Mouse (Mus musculus) c-Kit-negative CD71-positive TER-119-positive erythroid progenitor cells, embryonic 14.5 days (primary cell): ENCODE data around the gene Ubash3a.

Experiments
- DNase-seq: peaks from one replicate; pipeline ENCODE4 v3.0.0-alpha.2; 2013; ENCODE audit warnings: low read depth, low spot score

Gene Ubash3a

DNA sequence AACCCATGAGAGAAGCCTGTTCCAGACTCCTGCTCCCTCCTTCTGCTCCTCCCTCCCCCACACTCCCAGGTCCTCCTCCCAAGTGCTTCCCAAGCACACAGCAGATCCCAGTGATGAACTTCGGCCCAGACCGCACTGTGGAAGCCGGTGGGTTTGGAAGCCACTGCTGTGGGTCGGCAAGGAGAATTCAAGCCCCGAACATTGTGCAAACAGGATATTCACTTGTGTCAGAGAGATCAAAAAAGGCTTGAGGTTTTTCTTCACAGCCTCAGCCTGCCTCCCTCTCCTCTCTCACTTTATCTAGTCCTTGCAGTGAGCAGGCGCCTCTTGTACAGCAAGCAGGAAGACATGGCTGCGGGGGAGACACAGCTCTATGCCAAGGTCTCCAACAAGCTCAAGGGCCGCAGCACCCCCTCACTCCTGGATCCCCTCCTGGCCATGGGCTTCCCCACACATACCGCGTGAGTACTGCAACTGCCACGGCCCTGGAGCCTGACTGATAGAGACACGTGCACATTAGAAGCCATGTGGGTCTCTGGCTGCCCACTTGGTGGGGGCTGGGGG, at the start of gene Ubash3a:
TSS of gene Ubash3a (plus strand) at position 103 of the 564 bp plus-strand sequence.
- DNase-seq, result no peak

DNA sequence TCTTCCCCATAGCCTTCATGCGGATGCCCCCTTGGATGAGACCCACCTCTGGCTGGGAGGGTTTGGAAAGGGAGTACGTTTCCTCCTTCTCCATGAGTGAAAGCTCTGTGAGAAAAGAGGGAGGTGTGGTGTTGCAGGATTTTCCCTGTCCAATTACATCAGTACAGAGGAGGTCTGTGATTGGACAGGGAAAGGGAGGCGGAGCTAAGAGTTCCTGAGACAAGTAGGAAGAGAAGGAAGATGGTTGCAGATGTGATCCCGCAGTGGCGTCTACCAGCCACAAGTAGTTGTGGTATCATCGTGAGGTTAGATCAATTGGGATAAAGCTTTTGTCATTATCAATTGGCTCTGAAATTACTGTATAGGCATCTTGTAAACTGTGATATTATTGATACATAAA, 49.8 kb upstream of the Ubash3a start:
- no peak for DNase-seq

- no peak for DNase-seq
These were observed 47.4 kb upstream of the Ubash3a start for GRCm38 (mm10) chr17:31160291-31160690.

DNA sequence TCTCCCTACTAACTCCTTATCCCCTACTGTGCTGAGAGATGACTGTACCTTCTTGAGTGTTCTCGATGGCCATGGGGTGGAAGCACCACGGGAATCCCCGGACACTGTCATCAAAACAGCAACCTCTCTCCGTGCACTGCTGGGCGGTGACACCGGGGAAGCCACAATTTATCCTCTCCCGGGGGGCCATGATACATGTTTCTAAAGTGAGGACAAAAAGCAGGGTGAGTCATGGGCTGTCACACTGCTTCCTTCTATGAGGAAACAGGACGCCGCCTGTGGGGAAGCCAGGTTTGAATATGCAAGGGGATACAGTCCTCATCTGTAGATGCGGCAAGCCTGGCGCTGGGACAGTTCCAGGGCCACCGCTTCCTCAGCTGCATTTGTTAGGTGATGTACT, 45.1 kb upstream of the Ubash3a start:
- DNase-seq, result no peak

DNA sequence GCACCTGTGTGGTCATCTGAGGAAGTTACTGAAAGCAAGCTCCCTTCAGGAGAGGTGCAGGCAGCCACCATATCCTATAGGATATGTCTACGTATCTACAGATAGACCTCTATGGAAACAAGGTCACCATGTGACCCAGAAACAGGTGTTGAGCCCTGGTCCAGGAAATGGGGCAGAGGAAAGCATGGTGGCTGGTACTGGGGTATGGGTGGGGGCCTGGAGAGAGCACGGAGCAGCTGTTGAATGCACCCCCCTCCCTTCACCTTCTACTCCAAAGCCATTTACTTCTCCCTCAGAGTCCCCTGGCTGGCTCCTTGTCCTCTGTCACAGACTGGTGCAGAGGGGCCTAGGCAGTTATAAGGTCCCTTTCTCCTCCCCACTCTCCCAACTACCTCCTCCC, 43.9 kb upstream of the Ubash3a start:
- DNase-seq, result no peak

GRCm38 (mm10) chr17:31165127-31165526, 42.5 kb upstream of the Ubash3a start, which contains the start of gene Tff1:
TSS of gene Tff1 (minus strand) at chr17:31165277.
- no peak for DNase-seq

DNA sequence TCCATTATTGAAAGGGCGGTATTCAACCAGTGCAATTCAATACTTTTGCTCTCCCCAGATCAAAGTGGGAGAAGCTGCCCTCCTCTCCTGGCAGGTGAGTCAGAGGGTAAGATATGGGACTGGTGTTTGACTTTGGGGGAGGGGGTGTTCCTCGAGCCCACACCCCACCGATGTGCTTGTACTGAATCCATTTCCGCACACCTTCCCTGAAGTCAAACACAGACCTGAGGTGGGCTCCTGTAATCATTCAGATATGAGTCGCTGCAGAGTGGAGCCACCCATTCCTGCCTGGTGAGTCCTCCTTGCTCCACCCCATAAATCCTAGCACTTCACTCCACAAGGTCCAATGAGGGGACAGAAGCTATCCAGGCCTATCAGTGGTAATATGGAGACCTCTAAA, 37.9 kb upstream of the Ubash3a start:
- no peak for DNase-seq

DNA sequence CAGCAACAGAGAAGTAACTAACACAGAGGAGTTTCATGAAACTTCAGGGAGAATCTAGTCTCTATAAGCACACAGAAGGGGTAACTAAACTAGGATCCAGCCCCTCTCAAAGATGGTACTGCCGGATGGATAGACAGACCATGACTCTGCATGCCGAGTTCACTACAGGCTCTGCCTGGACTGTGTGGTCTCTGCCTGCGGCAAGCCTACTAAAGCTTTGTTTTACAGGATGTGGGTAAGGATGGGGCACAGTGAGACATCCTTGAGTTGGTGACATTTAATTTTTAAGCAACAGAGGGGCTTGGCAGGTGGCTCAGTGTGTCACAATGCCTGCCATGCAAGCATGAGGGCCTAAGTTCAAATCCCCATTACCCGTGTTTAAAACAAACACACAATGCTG, 31.4 kb upstream of the Ubash3a start:
- no peak for DNase-seq

- no peak for DNase-seq
These were observed 26.2 kb upstream of the Ubash3a start for GRCm38 (mm10) chr17:31181490-31181889.

DNA sequence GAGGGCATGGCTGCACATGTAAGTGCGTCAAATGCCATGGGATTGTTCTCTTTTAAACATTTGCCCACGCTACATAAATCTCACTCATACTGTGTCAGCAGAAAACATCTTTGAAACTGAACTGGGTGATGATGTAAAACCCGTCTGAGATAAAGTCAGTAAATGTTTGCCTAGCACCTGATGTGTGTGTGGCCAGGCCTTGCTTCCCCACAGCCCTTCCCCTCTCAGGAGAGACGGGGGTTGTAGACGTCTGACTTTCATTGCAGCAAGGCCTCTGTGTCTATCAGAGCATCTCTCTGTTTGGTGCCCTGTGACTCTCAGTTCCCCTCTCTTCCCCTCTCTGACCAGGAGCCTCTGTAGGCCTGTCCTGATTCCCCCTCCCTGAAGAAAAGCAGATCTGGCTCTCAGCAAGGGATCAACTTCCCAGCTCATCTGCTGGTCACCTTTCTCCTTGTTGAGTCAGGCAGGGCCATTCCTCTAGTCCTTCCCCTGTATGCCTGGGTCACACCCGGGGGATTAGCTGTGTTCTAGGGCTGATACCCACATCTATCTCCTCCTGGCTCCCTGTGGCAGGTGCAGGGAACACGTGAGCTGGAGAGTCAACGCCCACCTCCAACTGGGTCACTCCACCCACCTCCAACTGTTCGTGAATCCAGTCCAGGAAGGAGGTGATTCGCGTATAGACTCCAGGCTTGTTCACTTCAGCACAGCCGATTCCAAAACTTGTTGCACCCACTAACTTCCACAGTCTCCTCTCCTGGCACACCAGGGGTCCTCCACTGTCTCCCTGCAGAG, 24.3 kb upstream of the Ubash3a start:
- DNase-seq, result no peak

- DNase-seq, result no peak
These were observed 23.2 kb upstream of the Ubash3a start for GRCm38 (mm10) chr17:31184269-31184990.

DNA sequence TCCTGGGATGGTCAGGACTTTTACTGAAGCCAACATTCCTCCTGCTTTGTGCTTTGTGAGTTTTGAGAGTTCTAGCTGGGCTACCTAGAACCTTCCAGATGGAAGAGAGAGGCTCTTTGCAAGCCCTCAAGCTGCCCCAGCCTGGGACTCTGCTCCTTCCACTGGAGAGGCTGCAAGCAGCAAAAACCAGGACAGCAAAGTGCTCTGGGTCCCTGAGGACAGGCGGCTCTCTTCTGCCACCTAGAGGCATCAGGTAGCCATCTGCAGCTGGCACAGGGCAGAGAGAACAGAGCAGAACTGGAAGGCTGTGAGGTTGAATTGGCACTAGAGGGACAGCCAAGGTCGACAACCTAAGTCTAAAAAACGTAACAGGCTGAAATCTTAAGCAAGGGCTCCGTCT, 20.3 kb upstream of the Ubash3a start:
- no peak for DNase-seq

GRCm38 (mm10) chr17:31191825-31192224, 15.8 kb upstream of the Ubash3a start:
- no peak for DNase-seq

DNA sequence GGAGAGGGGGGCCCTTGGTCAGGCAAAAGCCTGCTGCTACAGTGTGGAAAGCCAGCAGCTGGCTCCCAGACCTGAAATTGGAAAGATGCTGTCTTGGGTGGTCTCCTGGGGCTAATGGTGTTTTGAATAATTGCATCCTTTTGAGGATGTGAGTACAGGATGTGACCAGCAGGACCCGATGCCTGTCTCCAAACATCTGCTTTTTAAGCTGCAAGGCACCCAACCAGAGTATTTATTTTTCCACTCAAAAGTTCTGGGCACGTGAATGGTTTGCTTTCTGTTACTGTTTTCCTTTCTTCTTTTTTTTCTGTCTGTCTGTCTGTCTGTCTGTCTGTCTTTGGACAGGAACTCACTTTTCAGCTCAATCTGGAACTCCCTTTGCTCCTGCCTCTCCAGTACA, 15.0 kb upstream of the Ubash3a start:
- DNase-seq, result no peak

- no peak for DNase-seq
These were observed 14.3 kb upstream of the Ubash3a start for GRCm38 (mm10) chr17:31193360-31193759.

- no peak for DNase-seq
These were observed 12.5 kb upstream of the Ubash3a start for GRCm38 (mm10) chr17:31195207-31195606.

GRCm38 (mm10) chr17:31196283-31196682, 11.4 kb upstream of the Ubash3a start:
- DNase-seq, result no peak

- no peak for DNase-seq
These were observed 8.8 kb upstream of the Ubash3a start, which contains the start of gene Tmprss3 for GRCm38 (mm10) chr17:31198877-31199276. TSS of gene Tmprss3 (minus strand) at chr17:31198977.

- no peak for DNase-seq
These were observed 981 bp downstream of the Ubash3a start for GRCm38 (mm10) chr17:31208654-31209053.

GRCm38 (mm10) chr17:31209376-31209930, 1.8 kb downstream of the Ubash3a start:
- DNase-seq, result no peak

DNA sequence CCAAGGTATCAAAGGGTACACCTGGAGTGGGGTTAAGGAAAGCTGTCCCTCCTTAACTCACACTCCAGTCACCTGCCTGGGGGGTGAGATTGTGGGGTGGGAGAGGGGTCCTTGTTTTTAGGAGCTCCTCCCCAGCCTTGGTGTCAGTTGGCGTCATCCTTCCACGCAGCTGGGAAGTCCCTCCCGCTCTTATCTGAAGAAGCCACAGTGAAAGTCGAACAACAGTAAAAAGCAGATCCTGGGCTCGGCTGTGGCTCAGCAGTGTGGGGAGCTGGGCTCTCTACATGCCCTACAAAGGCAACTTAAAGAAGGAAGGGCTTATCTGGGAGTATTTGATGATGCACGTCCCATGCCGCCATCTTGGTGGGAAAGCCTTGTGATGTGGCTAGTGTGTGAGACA, 2.6 kb downstream of the Ubash3a start:
- DNase-seq, result no peak

GRCm38 (mm10) chr17:31211881-31212280, 4.2 kb downstream of the Ubash3a start:
- no peak for DNase-seq
